Mouse (Mus musculus): ENCODE results near the gene Bcs1l. TPM values are rescaled to one million over a fixed set of nuclear protein-coding genes. Genes with fewer than 3 reads are reported as not detected.

Gene Bcs1l
- total RNA-seq, 1 experiment from 2014 or later, result 29.0 TPM

Small RNAs within 50 kb of the gene (microRNA-seq; reads per million reads assigned to microRNA genes)
- 0 reads per million in 2 experiments for gene Gm25035

Other genes with a start within 250 kb of the Bcs1l start
- gene Catip, start 226.2 kb upstream of the Bcs1l start, total RNA-seq (2021), result 0.15 and 0.45 TPM in 2 replicates
- gene Slc11a1, start 213.1 kb upstream of the Bcs1l start, total RNA-seq (2021), result 5.3 and 6.9 TPM in 2 replicates
- gene Ctdsp1, start 196.8 kb upstream of the Bcs1l start, total RNA-seq (2021), result 128 and 130 TPM in 2 replicates
- 2.4 and 3.0 TPM in 2 replicates for gene Vil1, start 178.9 kb upstream of the Bcs1l start, total RNA-seq (2021)
- 30.8 and 32.2 TPM in 2 replicates for gene Cnot9, start 82.2 kb upstream of the Bcs1l start, total RNA-seq (2021)
- 0.34 and 0.44 TPM in 2 replicates for gene Plcd4, start 45.4 kb upstream of the Bcs1l start, total RNA-seq (2021)
- gene Usp37, start 44.0 kb upstream of the Bcs1l start, total RNA-seq (2021), result 17.0 and 19.6 TPM in 2 replicates
- gene Zfp142, start within 50 bp of the Bcs1l start, total RNA-seq (2021), result 14.6 and 16.1 TPM in 2 replicates
- gene Rnf25, start 13.1 kb downstream of the Bcs1l start, total RNA-seq (2021), result 37.9 and 40.4 TPM in 2 replicates
- gene Stk36, start 13.2 kb downstream of the Bcs1l start, total RNA-seq (2021), result 3.2 and 4.5 TPM in 2 replicates
- 19.2 and 21.5 TPM in 2 replicates for gene Ttll4, start 73.5 kb downstream of the Bcs1l start, total RNA-seq (2021)
- 26.0 and 27.2 TPM in 2 replicates for gene Cyp27a1, start 125.3 kb downstream of the Bcs1l start, total RNA-seq (2021)
- gene Prkag3, start 160.9 kb downstream of the Bcs1l start, total RNA-seq (2021), result 0.15 TPM in 1 of 2 replicates, not detected in the other
- 2.4 and 3.2 TPM in 2 replicates for gene Wnt6, start 183.6 kb downstream of the Bcs1l start, total RNA-seq (2021)
- gene Wnt10a, start 203.2 kb downstream of the Bcs1l start, total RNA-seq (2021), result 0.30 TPM in 2 replicates

All from adrenal gland, postnatal 14 days (tissue).